Mouse (Mus musculus) heart, embryonic 16.5 days (tissue): Measurements from ENCODE around the gene Fblim1. TPM values are rescaled to one million over a fixed set of nuclear protein-coding genes. Genes with fewer than 3 reads are reported as not detected.

Experiments
- ATAC-seq: fragments of 200-750 bp; cut with Nextera tagmentation; replicated peaks from 2 replicates; pipeline ENCODE4 v1.8.0; 2017; ENCODE audit warnings: moderate number of reproducible peaks; ENCODE audit not compliant: insufficient read depth, low FRiP score; ENCODE audit errors: extremely low read depth
- H3K27ac ChIP-seq: fragments of 300-500 bp; sonication (generic); 2 replicates; pipeline ENCODE4 v1.5.1; 2014; ENCODE audit warnings: mild to moderate bottlenecking, low read length, control low read depth, moderate library complexity
- H3K27me3 ChIP-seq: fragments of 300-500 bp; sonication (generic); 2 replicates; pipeline ENCODE4 v1.6.1; 2014; ENCODE audit warnings: low read length, mixed read lengths; ENCODE audit not compliant: control insufficient read depth, insufficient read depth
- H3K36me3 ChIP-seq: fragments of 300-500 bp; sonication (generic); 2 replicates; pipeline ENCODE4 v1.6.1; 2014; ENCODE audit not compliant: control insufficient read depth, insufficient read depth
- H3K4me1 ChIP-seq: fragments of 300-500 bp; sonication (generic); 2 replicates; pipeline ENCODE4 v1.6.1; 2014; ENCODE audit warnings: low read length, mixed read lengths; ENCODE audit not compliant: control insufficient read depth, insufficient read depth
- H3K4me2 ChIP-seq: fragments of 300-500 bp; sonication (generic); 2 replicates; pipeline ENCODE4 v1.6.1; 2014; ENCODE audit warnings: low read depth, mild to moderate bottlenecking, control low read depth, low read length
- H3K4me3 ChIP-seq: fragments of 300-500 bp; sonication (generic); 2 replicates; pipeline ENCODE4 v1.5.1; 2014; ENCODE audit warnings: mild to moderate bottlenecking, control low read depth, low read length
- H3K9ac ChIP-seq: fragments of 300-500 bp; sonication (generic); 2 replicates; pipeline ENCODE4 v1.6.1; 2014; ENCODE audit warnings: low read length, control low read depth
- H3K9me3 ChIP-seq: fragments of 300-500 bp; sonication (generic); replicated peaks from 2 replicates; pipeline ENCODE4 v1.6.1; 2016; ENCODE audit warnings: low read length; ENCODE audit not compliant: control insufficient read depth
- WGBS: fragments of 180-500 bp; shearing (Covaris S2); extraction: QIAGEN DNeasy Blood & Tissue Kit; methylation state at CpG from one replicate; pipeline ENCODE4 v1.1.7; 2014; 5-methylcytosine and 5-hydroxymethylcytosine counted together
- polyA plus RNA-seq: library from polyadenylated mRNA; unstranded; fragments of >200 nt; fragmentation: Nextera tagmentation; extraction: Ambion mirVana; gene quantifications from 2 replicates; pipeline ENCODE4 v1.2.1, GENCODE M21; 2015

Fblim1 gene
- polyA plus RNA-seq, 1 experiment from 2014 or later, result 46.9 TPM

- Histone ChIP-seq H3K36me3 (peaks cover 68% of the 10 kb centered on the region), H3K4me2 (no peak overlapping the region), H3K9ac (no peak overlapping the region), H3K4me1 (peaks cover 5% of the 10 kb centered on the region; the same call in 1 of the 2 replicates), H3K27ac (no peak overlapping the region), H3K9me3 (0 out of 2 replicates have a peak, but pooled peaks cover 2% of the 10 kb centered on the region), H3K4me3 (no peak overlapping the region), H3K27me3 (no peaks in the 10 kb centered on the region)
- WGBS, result 94% methylated on average over 20 of the region's 20 CpGs
- no peak for ATAC-seq
Measured at GRCm38 (mm10) chr4:141631250-141631649, 25.4 kb upstream of the Fblim1 start.

- Histone ChIP-seq H3K4me2 (no peak overlapping the region), H3K4me3 (no peak overlapping the region), H3K4me1 (peaks cover 9% of the 10 kb centered on the region; the same call in 1 of the 2 replicates), H3K9ac (no peak overlapping the region), H3K9me3 (0 out of 2 replicates have a peak, but pooled peaks cover 2% of the 10 kb centered on the region), H3K27me3 (no peaks in the 10 kb centered on the region), H3K27ac (no peak overlapping the region), H3K36me3 (peaks cover 69% of the 10 kb centered on the region)
- ATAC-seq, result no peak
- WGBS, result 93% methylated on average over 11 of the region's 11 CpGs
Measured at GRCm38 (mm10) chr4:141630021-141630420, 24.1 kb upstream of the Fblim1 start.

GRCm38 (mm10) chr4:141628661-141629060 is 22.8 kb upstream of the Fblim1 start:
- Histone ChIP-seq H3K4me1 (peaks cover 16% of the 10 kb centered on the region), H3K4me3 (no peak overlapping the region), H3K9ac (no peak overlapping the region), H3K9me3 (0 out of 2 replicates have a peak, but pooled peaks cover 2% of the 10 kb centered on the region), H3K36me3 (peaks cover 65% of the 10 kb centered on the region), H3K27ac (no peak overlapping the region), H3K4me2 (no peak overlapping the region), H3K27me3 (no peaks in the 10 kb centered on the region)
- no peak for ATAC-seq
- WGBS, result 75% methylated on average over 14 of the region's 14 CpGs

DNA sequence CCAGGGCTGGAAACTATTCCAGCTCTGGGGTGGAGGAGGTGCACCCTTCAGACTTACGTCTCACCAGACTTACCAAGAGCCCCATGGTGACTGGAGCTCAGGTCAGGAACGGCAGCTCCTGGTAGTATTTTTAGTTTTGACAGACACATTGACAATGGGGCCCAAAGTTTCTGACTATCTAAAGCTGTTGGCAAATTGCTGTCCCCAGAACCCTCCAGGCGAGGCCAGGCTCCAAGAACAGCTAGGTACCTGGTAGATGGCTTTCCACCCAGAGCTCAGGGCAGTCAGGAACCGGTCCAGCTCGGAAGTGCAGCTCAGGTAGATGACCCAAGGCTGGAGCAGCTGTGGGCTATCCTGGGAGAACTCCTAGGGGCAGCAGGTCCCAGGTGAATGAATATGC is 21.6 kb upstream of the Fblim1 start:
- H3K9ac ChIP-seq, result no peak overlapping the region
- no peak for ATAC-seq
- peaks cover 20% of the 10 kb centered on the region for H3K4me1 ChIP-seq
- no peak overlapping the region for H3K4me3 ChIP-seq
- no peaks in the 10 kb centered on the region for H3K27me3 ChIP-seq
- WGBS, result 65% methylated on average over 5 of the region's 5 CpGs
- H3K4me2 ChIP-seq, result no peak overlapping the region
- peaks cover 65% of the 10 kb centered on the region for H3K36me3 ChIP-seq
- 0 out of 2 replicates have a peak, but pooled peaks cover 2% of the 10 kb centered on the region for H3K9me3 ChIP-seq
- peak overlapping the region; percentile 18; the same call in 1 of the 2 replicates for H3K27ac ChIP-seq

GRCm38 (mm10) chr4:141625774-141626550 is 20.1 kb upstream of the Fblim1 start:
- 90% methylated on average over 16 of the region's 16 CpGs for WGBS
- H3K4me1 ChIP-seq, result peaks cover 20% of the 10 kb centered on the region
- no peak overlapping the region for H3K4me3 ChIP-seq
- no peaks in the 10 kb centered on the region for H3K27me3 ChIP-seq
- peaks cover 50% of the 10 kb centered on the region for H3K36me3 ChIP-seq
- no peak overlapping the region for H3K4me2 ChIP-seq
- no peaks in the 10 kb centered on the region for H3K9me3 ChIP-seq
- H3K9ac ChIP-seq, result no peak overlapping the region
- H3K27ac ChIP-seq, result no peak overlapping the region
- no peak for ATAC-seq

DNA sequence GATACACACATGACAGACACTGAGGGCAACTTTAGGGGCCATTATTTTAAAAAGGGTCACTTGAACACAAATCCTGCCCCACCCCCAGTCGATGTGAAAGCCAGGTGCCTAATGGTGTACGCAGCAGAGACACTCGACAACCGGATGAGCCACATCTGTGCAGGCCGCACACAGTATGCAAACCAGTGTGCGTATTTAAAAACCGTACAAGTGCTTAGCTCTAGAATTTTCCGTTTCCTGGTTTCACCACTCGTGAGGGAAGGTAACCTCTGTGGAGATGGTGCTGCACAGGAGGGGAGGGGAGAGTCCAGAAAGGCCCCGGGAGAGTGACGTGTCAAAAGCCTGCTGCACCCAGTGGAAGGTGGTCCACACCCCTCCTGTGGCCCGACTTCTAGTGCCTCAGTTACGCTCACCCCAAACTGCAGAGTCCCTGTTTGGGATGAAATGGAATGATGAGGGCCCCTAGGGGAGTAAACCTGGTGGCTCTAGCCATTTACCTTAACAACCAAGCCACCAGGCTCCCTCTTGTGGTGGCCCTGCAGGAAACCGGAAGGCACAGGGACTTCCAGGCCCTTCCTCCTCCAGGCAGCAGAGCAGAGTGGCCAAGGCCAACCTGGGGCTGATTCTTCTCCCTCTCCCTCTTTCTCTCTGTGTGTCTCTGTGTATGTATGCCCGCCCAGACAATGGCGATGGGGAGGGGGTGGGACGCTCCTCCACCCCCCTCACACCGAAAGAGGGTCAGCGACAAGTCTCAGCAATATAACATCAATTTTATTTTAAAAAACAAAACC is 19.3 kb upstream of the Fblim1 start:
- no peak overlapping the region for H3K9ac ChIP-seq
- WGBS, result 72% methylated on average over 19 of the region's 19 CpGs
- no peaks in the 10 kb centered on the region for H3K9me3 ChIP-seq
- ATAC-seq, result no peak
- peaks cover 20% of the 10 kb centered on the region for H3K4me1 ChIP-seq
- H3K27me3 ChIP-seq, result no peaks in the 10 kb centered on the region
- no peak overlapping the region for H3K4me2 ChIP-seq
- no peak overlapping the region for H3K27ac ChIP-seq
- H3K4me3 ChIP-seq, result no peak overlapping the region
- peaks cover 42% of the 10 kb centered on the region for H3K36me3 ChIP-seq

DNA sequence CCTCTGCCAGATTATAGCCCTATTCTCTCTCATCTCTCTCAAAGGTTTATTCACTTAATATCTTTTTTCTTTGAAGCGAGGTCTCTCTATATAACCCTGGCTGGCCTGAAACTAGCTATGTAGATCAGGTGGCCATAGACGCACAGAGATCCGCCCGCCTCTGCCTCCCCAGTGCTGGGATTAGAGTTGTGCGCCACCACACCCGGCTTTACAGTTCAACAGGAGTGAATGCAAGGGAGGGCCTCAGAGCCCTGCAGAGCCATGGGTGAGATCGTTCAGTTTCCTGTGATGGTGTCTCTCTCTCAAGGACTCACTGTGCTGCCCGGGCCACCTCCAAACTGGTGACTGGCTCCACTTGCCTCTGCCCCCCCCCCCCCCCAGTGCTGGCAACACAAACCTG is 18.2 kb upstream of the Fblim1 start:
- no peak for ATAC-seq
- Histone ChIP-seq H3K36me3 (peaks cover 31% of the 10 kb centered on the region), H3K9ac (no peak overlapping the region), H3K4me3 (no peak overlapping the region), H3K27ac (peak overlapping the region; percentile 73), H3K4me1 (peaks cover 20% of the 10 kb centered on the region), H3K27me3 (no peaks in the 10 kb centered on the region), H3K9me3 (no peaks in the 10 kb centered on the region), H3K4me2 (no peak overlapping the region)
- WGBS, result 82% methylated on average over 8 of the region's 8 CpGs

DNA sequence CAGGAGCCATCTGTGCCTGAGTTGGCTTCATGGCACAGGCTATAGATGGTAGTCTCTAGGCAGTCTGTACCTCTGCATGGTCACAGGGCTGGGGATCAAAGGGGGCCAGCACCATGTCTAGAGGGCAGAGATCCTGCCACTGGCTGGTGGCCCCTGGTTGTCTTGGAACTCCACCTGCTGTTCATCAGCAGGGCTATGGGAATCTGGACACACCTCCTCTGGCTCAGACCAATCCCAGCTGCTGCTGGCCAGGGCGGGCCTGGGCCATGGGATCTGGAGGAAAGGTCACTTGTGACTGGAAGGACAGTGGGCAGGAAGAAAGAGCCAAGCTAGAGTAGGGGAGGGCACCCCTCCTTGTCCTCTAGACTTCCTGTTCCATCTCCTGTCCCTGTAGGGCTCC is 17.8 kb upstream of the Fblim1 start, which contains the start of gene Slc25a34:
Gene Slc25a34, minus strand, starts transcription at position 156 of the 400 bp plus-strand sequence.
- H3K27ac ChIP-seq, result peak within 1 kb of the TSS; percentile 73
- H3K9me3 ChIP-seq, result no peaks in the 10 kb centered on the region
- no peak within 1 kb of the TSS for H3K4me2 ChIP-seq

GRCm38 (mm10) chr4:141623037-141623436 is 17.1 kb upstream of the Fblim1 start:
- peaks cover 21% of the 10 kb centered on the region for H3K36me3 ChIP-seq
- peak overlapping the region; percentile 64 for H3K27ac ChIP-seq
- no peak for ATAC-seq
- H3K4me3 ChIP-seq, result no peak overlapping the region
- no peaks in the 10 kb centered on the region for H3K9me3 ChIP-seq
- no peaks in the 10 kb centered on the region for H3K27me3 ChIP-seq
- no peak overlapping the region for H3K4me2 ChIP-seq
- H3K4me1 ChIP-seq, result peaks cover 24% of the 10 kb centered on the region
- 88% methylated on average over 11 of the region's 11 CpGs for WGBS
- no peak overlapping the region for H3K9ac ChIP-seq

More for the DNA sequence above, 17.8 kb upstream of the Fblim1 start, which contains the start of gene Slc25a34:
- Histone ChIP-seq H3K4me1 (peaks cover 22% of the 10 kb centered on the region), H3K9ac (no peak within 1 kb of the TSS), H3K4me3 (no peak within 1 kb of the TSS), H3K27me3 (no peaks in the 10 kb centered on the region), H3K36me3 (peaks cover 27% of the 10 kb centered on the region)
- 25% methylated on average over 1 of the region's 1 CpGs for WGBS
- peak; percentile 80 for ATAC-seq
